Mouse (Mus musculus) common myeloid progenitor, adult 5-6 weeks (primary cell): Measurements from ENCODE around the gene Ttc30a1. TPM values are rescaled to one million over a fixed set of nuclear protein-coding genes. Genes with fewer than 3 reads are reported as not detected.
A peak's percentile ranks its signal among the peaks of the same experiment; 100 is the strongest.
"Not testable (repeated sequence)": the region's sequence is repeated elsewhere in the genome, so short reads cannot be mapped to it uniquely, and the experiment has no call there.

Source experiments
- ATAC-seq: replicated peaks from 2 replicates; pipeline ENCODE4 v1.8.0; 2016; ENCODE audit warnings: low read depth, mild to moderate bottlenecking, moderate TSS enrichment, inconsistent platforms; ENCODE audit not compliant: poor library complexity, severe bottlenecking
- total RNA-seq: library from RNA; stranded (forward); fragments of 200-1000, 187-1606 nt; gene quantifications from 2 replicates; pipeline ENCODE4 v1.2.3, GENCODE M21; 2017

The Ttc30a1 gene
- total RNA-seq, 1 experiment from 2014 or later: 5.1 TPM

DNA sequence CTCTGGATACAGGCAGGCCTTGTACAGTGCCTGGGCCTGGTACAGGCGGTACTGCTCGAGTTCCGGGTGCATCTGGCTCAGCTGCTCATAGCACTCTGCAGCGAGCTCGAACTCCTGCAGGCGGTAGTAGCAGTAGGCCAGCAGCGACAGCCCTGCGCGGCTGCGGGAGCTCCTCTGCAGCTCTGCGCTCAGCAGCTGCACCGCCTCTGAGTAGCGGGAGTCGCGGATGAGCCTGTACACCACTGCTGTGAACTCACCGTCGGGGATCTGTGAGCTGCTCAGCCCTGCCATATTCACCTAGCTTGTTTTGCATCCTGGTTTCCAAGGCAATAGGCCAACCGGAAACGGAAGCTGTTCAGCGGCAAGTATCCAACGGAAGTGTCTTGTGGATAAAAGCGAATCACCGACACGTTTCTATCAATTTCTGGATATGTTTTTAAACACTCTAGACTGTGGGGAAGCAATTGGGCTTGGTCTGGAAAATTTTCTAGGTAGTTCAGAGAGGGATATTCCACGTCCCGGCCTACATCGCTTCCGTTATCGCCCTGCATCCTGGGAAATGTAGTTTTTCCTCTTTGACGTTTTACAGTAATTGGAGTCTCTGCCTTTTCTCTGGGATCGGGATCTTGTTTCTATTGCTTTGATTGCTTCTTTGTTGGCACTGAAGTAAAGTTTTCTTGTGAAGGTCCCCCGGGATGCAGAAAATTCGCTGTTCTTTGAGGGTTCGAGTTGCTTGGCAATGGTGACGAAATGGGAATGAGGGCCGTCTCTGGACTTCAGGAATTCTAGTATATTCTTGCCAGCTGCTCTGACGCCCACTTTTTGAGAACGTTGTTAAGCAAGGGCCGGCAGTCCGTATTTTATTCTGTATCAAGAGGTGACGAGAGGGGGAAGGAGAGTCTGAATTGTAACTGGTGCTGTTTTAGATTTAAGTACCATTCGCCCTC is 43.4 kb downstream of the Ttc30a1 start, which contains the start of gene Ttc30b:
Ttc30b (minus strand) TSS at position 469 of the 947 bp plus-strand sequence.
- peak; percentile 94 for ATAC-seq

DNA sequence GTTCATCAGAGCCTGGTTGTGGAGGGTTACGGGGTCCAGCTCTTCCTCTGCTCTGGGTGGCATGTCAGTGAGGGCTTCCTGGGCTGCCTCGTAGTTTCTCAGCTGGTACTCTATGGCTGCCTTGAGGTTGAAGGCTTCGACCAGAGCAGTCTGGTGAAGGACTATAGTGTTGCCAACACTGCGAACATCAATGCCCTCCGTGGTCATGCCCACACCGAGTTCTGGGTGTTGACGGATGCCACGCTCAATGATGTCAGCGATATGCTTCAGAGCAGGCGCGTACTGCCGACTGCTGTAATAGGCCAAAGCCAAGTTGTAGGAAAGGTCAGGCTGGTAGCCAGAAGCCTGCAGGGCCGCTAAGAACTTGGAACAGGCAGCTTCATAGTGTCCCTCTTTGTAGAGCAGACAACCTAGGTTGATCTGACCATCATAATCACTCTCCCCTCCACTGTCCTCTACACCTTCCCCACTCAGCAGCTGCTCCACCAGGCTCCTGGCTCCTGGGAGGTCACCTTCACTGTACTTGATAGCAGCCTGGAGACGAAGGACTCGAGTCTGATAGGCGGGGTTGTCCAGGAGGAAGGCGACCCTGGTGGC is 44.1 kb downstream of the Ttc30a1 start:
- ATAC-seq: peak; percentile 6; the same call in 1 of the 2 replicates

DNA sequence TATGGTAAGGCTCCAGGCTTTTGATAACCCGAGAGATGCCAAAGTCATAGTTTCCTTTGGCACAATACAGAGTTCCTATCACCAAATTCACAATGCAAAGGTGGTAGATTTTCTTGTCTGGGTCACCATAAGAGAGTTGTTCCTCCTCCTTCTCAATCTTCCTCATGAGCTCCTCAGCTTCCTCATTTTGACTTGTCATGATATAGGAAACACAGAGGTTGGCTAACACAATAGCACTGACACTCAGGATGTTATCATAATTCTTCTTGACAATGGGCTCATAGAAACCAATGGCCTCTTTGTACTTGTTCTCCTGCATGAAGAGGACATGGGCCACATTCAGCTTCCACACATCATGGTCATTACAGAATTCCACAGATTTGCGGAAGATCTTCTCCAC is 45.1 kb downstream of the Ttc30a1 start:
- not testable (repeated sequence) for ATAC-seq

GRCm38 (mm10) chr2:75933541-75933940 is 48.2 kb downstream of the Ttc30a1 start:
- ATAC-seq: no peak

DNA sequence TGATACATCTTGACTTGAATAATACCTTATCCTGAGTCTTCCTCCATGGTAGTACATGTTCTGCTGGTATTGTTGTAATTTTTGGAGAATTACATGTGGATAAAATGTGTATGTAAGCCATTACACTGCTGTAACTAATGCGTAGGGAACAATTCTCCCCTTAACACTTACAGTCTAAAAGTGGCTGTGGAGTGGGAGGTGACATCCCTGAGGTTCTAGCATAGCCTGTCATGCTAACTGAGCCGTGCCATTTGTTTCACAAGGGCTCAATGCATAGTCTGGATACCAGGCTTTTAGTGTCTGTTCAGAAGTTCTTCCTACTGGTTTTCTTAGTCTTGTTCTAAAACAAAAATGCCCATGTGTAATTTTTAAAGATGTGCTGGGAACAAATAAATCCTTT is 50.8 kb downstream of the Ttc30a1 start:
- no peak for ATAC-seq

DNA sequence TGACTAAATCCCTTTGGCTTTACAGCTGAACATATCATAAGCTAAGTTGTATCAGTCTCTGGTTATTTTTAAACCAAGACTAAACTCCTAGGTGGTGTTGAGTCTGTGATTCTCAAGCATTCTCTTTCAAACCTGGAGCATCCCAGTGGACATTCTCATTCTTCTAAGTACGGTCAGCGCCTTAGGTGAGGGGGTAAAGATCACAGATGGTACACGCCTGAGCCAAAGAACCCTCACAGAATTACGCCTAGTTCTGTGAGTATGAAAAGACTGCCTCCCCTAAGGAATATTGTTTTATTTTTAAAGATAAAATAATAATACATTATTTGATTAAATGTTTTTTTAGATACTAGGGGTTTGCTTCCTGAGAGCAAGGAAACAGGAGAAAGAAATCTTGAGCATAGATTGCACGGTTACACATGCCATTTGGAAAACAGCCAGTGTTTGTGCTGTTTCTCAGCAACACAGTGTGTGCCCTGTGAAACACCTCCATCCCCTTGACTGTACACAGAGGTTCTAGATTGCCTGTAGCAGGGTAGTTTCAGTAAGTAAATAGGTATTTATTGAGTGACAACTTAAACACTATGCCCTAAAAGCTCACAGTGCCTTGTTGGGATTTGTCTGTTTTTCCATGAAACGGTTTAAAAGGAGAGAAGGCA is 51.9 kb downstream of the Ttc30a1 start:
- ATAC-seq: no peak

- no peak for ATAC-seq
These were observed 52.6 kb downstream of the Ttc30a1 start for GRCm38 (mm10) chr2:75929141-75929540.

Other genes starting within 250 kb of the Ttc30a1 start
- gene Agps, start 149.8 kb downstream of the Ttc30a1 start, total RNA-seq: 39.4 and 42.2 TPM in 2 replicates
- 3.2 and 5.1 TPM in 2 replicates for gene Ttc30b, start 43.4 kb downstream of the Ttc30a1 start, total RNA-seq
- gene Ttc30a2, start 3.8 kb downstream of the Ttc30a1 start, total RNA-seq: not detected in 2 replicates